Mouse (Mus musculus) cortical plate, adult 2 months (tissue): ENCODE measurements around the gene Rin2.

Source experiments
- CTCF ChIP-seq: fragments of 200-500 bp; IDR thresholded peaks from 2 replicates; pipeline ENCODE4 v1.5.1; 2011; ENCODE audit warnings: mild to moderate bottlenecking, control low read depth, low read length; ENCODE audit not compliant: insufficient read depth; ENCODE audit errors: extremely low read depth
- POLR2A ChIP-seq: fragments of 200-500 bp; IDR thresholded peaks from 2 replicates; pipeline ENCODE4 v1.6.1; 2011; ENCODE audit warnings: mild to moderate bottlenecking, low read length, control low read depth; ENCODE audit not compliant: insufficient read depth; ENCODE audit errors: extremely low read depth

DNA sequence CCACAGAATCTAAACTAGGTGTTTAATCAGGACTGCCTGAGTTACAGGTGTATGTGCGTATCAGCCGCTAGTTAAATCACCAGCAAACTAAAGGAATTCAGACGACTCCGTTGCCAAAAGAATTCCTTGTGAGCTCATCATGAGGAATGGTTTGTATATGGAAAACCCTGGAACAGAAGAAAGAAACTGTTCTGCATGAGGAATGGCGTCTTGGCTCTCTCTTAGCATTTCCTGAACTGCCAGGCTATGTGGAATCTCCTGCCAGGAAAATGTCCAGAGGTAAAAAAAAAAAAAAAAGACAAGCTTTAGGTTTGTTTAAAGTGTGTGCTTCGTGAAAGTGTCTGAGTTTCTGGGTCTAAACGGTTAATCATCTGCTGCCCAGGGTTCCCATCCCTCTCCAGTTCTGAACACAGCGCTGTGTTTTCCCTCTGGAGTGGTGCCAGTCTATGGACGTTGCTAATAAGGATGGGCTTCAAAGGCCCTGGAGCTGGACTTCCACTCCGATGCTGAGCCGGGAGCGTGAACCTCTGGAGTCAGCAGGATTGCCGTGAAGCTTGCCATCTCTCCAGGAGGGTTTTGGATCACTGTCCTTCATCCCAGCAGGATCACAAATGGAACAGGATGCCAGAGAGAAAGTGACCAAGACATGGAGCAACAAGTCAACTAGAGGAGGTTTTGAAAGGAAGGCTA, 109.4 kb downstream of the Rin2 start:
- no peak for TF ChIP-seq CTCF
- peak; percentile 34; the same call in 1 of the 2 replicates for TF ChIP-seq POLR2A
